Mouse (Mus musculus) skeletal muscle tissue, adult 2 months (tissue): ENCODE data around the gene Gm6337.
"Not testable (repeated sequence)": the region's sequence is repeated elsewhere in the genome, so short reads cannot be mapped to it uniquely, and the experiment has no call there.

Experiments used
- DNase-seq: peaks from one replicate; pipeline ENCODE4 v3.0.0-alpha.2; 2012; ENCODE audit warnings: low read depth, low spot score

Gene Gm6337

DNA sequence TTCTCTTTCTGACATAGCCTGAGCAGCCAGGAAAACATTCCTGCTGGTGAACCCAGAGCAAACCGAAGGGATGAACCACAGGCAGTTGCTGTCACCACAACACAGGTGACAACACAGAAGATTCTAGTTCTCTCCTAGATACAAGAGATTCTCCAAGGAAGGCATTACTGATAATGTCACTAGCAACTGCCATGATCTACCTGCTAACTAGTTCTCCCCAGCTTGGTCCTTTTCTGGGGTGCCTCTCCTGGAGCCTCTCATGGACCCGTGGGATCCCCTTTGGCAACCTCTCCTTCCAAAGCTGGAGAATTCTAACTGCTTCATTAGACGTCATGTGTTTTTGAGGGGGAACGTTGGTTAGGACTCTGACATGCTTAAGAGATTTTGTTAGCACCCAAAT is at the start of gene Gm6337:
TSS of gene Gm6337 (minus strand) at position 101 of the 400 bp plus-strand sequence.
- not testable (repeated sequence) for DNase-seq

DNA sequence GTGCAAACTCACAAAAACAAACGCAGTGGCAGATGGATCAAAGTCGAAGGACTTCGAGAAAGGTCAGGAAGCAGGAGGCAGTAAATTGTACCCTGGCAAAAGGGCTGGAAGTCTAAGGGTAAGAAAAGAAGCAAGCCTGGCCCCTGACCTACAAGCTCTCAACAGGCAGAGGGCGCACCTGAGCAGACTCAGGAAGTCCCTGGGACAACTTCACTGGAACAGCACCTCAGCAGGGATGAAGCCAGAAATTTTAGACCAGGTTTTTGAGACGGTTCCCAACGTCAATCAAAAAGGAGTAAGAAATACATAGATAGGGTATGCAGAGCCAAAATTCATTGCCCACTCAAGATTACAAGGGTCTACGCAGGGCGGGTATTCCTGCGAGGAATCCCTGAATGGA is 49.4 kb upstream of the Gm6337 start:
- not testable (repeated sequence) for DNase-seq

DNA sequence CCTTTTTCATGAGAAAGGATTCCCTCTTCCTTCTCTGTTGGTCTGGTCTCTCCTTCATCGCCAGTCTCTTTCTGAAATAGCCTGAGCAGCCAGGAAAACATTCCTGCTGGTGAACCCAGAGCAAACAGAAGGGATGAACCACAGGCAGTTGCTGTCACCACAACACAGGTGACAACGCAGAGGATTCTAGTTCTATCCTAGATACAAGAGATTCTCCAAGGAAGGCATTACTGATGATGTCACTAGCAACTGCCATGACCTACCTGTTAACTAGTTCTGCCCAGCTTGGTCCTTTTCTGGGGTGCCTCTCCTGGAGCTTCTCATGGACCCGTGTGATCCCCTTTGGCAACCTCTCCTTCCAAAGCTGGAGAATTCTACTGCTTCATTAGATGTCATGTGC is 35.8 kb upstream of the Gm6337 start, which contains the start of gene Gm8206:
TSS of gene Gm8206 (minus strand) at position 101 of the 400 bp plus-strand sequence.
- DNase-seq = not testable (repeated sequence)
